Mouse (Mus musculus) forelimb bud, embryonic 11.5 days (tissue): ENCODE measurements around the gene Mtrf1l.

Experiments
- DNase-seq: peaks from one replicate; pipeline ENCODE4 v3.0.0-alpha.2; 2012; ENCODE audit warnings: low read depth, low spot score

Gene Mtrf1l

DNA sequence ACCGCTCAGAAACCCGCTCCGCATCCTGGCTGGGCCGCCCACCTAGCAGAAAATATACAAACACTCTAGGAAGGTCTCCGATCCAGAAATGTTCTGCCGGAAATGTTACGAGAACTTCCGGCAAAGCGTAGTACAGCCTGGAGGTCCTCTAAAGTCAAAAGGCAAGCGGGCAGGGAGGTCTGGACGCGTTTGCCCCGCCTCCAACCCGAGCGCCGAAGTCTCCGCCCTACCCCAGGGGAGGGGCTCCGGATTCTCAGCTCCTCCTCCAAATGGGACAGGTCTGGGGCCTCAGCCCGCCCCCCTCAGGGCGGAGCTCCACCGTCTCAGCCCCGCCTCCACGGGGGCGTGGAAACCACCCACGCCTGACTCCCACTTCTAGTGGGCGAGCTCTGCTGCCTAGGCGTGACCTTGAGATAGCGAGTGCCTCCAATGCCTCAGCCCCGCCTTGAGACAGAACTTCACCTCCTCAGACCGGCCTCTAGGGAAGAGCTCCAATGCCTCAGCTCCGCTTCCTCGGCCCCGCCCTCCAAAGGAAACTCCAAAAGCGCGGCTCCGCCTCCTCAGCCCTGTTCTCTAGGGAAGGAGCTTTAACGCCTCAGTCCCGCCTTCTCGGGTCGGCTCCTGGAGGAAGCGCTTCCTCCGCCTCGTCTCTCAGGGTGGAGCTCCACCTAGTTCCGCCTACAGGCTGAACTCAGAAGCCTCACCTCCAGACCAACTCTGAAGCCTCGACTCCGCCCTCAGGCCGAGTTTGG is at the start of gene Mtrf1l:
TSS of gene Mtrf1l (minus strand) at position 171 of the 752 bp plus-strand sequence.
- DNase-seq: peak; percentile 98

GRCm38 (mm10) chr10:5871081-5871480 is 47.4 kb upstream of the Mtrf1l start:
- DNase-seq: peak; percentile 29

GRCm38 (mm10) chr10:5867981-5868552 is 44.4 kb upstream of the Mtrf1l start:
- DNase-seq: no peak

GRCm38 (mm10) chr10:5865996-5866395 is 42.3 kb upstream of the Mtrf1l start:
- no peak for DNase-seq

GRCm38 (mm10) chr10:5862669-5863068 is 39.0 kb upstream of the Mtrf1l start:
- no peak for DNase-seq

DNA sequence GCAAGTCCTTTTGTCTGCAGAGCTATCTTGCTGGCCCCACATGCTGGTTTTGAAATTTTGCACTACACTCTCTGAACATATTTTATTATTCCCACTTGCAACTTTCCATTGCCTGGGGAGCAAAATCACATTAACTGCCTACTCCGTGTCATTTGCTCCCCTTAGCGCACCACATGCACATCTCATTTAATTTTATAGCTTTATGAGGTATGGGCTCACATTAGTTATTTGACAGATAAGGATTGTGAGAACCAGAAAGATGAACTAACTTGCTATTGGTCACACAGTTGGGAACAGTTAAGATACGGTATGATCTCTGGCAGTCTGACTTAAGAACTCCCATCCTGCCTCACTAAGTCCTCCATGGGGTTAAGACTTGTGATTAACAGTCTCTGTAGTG is 37.1 kb upstream of the Mtrf1l start:
- no peak for DNase-seq

DNA sequence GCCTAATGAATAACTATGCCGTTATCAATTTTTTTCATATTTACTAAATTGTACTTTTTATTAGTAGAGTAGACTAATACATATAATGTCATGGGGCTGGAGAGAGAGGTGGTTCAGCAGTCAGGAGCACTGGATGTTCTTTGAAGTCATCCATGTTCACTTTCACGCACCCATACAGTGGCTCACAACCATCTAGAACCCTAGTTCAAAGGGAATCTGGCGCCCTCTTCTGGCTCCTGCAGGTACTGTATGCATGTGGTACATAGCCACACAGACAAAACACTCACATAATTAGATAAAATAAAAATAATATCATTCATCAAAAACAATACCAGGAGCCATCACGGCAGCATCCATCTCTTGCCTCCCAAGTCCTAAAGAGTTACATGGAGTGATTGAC is 36.0 kb upstream of the Mtrf1l start:
- no peak for DNase-seq

DNA sequence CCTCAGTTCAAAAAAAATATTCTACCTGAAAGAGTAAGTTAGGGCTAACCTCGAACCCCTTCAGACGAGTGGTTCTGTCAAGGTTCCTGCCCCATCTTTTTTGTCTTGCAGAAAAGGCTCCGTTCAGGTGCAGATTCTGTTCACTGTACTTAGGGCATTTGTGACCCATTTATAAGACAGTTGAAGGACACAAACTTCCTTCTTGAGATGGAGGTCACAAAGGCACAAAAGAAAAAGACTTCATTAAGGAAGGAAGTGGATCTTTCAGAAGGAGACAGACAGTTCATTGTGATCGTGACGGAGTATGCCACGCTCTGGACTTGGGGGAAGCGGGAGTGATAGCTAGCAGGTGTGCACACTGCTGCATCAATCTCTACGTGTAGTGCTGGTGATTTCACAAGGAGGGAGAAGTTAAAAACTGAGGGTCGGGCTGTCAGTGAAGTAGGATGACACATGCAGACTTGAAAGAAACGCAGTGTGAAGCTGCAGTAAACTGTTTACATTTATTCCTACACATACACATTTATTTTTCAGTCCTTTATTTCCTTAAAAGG is 34.4 kb upstream of the Mtrf1l start:
- DNase-seq: no peak

DNA sequence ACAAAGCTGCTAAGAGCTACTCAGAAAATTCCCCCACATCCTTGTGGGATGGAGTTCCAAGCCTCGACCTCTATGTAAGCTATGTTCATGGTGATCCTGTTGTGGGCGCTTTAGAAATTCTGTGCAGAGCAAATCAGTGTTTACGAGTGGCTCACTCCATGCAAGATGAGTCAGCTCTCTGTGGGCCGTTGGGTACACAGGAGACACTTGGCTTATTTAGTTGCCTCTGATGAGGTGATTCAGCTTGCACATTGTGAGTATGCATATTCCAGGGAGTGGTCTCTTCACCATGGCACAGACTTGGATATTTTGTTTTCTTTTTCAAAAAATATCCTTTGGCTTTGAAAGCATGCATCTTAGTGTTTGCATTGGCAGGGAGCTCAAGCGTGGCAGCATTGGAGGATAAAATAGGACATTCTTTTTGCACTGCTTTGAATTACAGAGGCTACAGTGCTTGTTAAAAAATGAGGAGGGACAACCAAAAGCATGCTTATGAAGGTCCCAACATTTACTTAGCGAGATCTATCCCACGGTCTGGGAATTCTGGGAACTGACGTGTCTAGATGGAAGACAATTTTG is 29.7 kb upstream of the Mtrf1l start:
- no peak for DNase-seq

DNA sequence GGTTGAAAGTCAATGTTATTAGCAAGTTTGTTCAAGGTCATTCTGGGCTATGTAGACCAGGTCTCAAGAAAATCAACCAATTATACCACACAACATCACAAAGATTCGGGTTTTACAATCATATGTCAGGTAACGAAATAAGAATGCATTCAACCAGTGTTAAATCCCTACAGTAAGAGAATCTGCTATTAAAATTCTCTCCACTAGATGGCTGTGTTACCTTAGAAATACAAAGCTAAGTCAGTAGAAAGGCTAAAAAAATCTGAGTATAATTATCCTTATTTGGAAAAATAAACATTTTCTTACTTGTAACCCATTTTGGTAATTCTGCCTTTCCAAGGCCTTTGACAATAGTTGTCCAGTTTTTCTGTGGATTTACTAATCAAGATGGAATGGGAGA is 23.2 kb upstream of the Mtrf1l start:
- DNase-seq: no peak

GRCm38 (mm10) chr10:5841369-5841768 is 17.7 kb upstream of the Mtrf1l start:
- peak; percentile 64 for DNase-seq

DNA sequence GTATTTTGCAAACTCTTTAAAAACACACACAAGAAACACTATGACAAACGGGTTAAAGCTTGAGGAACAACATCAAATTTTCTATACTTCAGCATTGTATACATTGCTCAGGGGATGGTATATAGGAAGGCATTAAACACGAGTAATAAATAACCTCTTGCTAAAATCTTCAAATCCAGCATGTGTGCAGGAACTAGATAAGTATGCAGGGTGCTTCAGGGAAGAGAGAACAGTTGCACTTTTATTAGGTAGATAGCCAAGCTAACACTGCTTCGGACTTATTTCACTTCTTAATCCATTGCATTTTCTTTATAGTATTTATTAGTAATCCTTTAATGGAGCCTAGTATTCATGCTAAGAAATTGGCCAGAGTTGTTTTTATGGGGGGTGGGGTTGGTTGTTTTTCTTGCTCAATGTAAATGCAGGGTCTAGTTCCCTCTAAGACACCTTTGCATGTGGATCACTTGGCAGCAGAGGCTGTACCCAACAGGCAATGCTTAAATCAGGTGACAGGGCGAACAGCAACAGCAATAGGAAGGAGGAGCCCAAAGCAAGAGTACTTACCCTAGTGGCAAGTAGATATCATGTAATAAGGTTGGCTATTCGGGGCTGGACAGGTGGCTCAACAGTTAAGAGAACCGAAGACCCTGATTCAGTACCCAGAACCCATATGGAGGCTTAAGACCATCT is 2.8 kb upstream of the Mtrf1l start:
- no peak for DNase-seq

DNA sequence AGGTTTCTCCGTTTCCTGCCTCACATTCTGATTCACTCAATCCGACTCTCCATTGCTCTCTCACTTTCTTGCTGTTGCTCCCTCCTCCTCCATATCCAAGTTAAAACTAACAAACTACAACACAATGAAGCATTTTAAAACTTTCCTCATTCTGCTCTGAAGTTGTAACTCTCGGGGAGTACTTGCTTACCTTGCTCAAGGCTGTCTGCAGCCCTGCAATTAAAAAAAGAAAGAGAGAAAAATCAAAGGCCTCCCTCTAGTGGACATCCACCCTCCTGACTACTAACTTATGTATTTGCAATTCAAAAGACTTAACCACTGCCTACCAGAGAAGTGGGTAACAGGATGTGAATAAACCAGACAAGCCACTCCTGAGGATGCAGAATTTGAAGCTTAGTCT is 1.1 kb upstream of the Mtrf1l start:
- peak; percentile 62 for DNase-seq

GRCm38 (mm10) chr10:5823291-5823739 is 395 bp downstream of the Mtrf1l start:
- peak; percentile 11 for DNase-seq

GRCm38 (mm10) chr10:5818772-5819171 is 4.9 kb downstream of the Mtrf1l start:
- DNase-seq: no peak

- no peak for DNase-seq
These were observed 7.7 kb downstream of the Mtrf1l start for GRCm38 (mm10) chr10:5815968-5816367.

DNA sequence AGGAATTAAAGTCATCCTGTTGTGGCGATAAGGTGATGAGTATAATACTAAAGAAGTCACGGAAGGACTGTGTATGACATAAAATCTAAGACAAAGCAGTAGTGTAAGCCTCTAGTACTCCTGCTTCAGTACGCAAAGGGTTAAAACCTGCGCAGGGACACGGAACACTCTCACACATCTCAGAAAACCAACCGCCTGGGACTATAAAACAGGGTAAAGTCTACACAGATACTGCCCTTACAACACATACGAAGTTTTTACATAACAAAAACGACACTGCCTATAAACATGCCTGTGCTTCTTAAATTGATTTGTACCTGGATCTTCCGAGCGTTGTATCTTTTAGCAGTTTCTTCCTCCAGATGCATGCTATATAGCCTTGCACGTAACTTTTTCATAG is 10.0 kb downstream of the Mtrf1l start:
- no peak for DNase-seq

DNA sequence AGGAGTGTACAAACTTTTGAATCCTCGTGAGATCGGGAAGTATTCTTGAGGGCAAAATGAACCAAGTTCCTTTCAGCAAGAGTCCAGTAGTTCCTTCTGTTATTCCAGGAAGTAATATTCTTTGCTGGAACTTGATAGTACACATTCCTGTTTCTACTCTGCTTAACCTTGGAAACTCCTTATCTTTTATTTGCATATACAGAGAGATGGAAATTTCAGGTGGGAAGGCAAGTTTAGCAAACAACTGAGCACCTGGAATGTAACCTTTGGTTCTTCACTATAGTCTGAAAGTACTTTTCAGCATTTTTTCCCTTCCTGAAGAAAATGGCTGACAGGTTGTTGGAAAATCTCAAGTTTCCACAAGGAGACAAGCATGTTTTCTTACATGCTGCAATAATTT is 16.0 kb downstream of the Mtrf1l start:
- DNase-seq: no peak

- DNase-seq: no peak
These were observed 16.7 kb downstream of the Mtrf1l start for GRCm38 (mm10) chr10:5806996-5807395.

GRCm38 (mm10) chr10:5806416-5806815 is 17.3 kb downstream of the Mtrf1l start:
- no peak for DNase-seq

DNA sequence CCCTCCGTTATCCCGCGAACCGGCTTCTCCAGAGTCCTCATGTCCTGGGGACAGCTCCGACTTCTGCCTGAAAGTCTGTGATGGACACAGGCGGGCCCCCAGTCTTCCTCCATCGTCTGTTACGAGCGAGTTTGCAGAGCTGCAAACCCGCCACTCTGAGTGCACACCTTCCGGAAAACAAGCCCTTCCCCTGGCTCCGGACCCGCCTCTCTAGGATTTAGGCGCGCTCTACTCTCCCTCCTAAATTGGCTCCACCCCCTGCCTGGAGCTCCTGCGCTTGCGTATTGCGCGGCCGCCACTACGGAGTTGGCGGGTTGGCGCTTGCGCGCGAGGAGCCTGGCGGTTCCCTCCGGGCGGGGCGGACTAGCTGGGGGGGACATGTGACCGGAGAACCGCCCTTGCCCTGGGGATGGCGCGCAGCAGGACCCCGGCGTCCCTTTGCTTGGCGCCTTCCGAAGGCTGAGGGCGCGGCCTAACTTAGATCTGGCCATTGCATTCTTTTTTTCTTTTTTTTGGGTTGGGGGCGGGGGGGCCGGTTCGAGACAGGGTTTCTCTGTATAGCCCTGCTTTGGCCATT is 17.9 kb downstream of the Mtrf1l start:
- DNase-seq: peak; percentile 96

GRCm38 (mm10) chr10:5805243-5805730 is 18.4 kb downstream of the Mtrf1l start, which contains the start of gene Fbxo5:
Gene Fbxo5 (minus strand): TSS chr10:5805600.
- peak; percentile 98 for DNase-seq
